Mouse (Mus musculus) intestine, postnatal 0 days (tissue): ENCODE measurements at regions not wholly inside any gene's neighbourhood (a gene's known extent, or its start where the extent isn't known, plus 50 kb on each side); places are given as distances from the start of the nearest gene placed in this dataset.
A peak's percentile ranks its signal among the peaks of the same experiment; 100 is the strongest.

Source experiments
- ATAC-seq: fragments of 200-750 bp; cut with Nextera tagmentation; 2 replicates; pipeline ENCODE4 v1.8.0; 2017; ENCODE audit warnings: mild to moderate bottlenecking, moderate TSS enrichment, moderate library complexity
- H3K27ac ChIP-seq: fragments of 300-500 bp; sonication (generic); 2 replicates; pipeline ENCODE4 v1.5.1; 2014; ENCODE audit warnings: mild to moderate bottlenecking, low read depth, low read length, moderate library complexity
- H3K27me3 ChIP-seq: fragments of 300-500 bp; sonication (generic); replicated peaks from 2 replicates; pipeline ENCODE4 v1.6.1; 2014; ENCODE audit warnings: low read length, mixed read lengths; ENCODE audit not compliant: control insufficient read depth, insufficient read depth
- H3K36me3 ChIP-seq: fragments of 300-500 bp; sonication (generic); 2 replicates; pipeline ENCODE4 v1.6.1; 2014; ENCODE audit warnings: mild to moderate bottlenecking, moderate library complexity; ENCODE audit not compliant: control insufficient read depth, insufficient read depth
- H3K4me1 ChIP-seq: fragments of 300-500 bp; sonication (generic); replicated peaks from 2 replicates; pipeline ENCODE4 v1.6.1; 2014; ENCODE audit warnings: antibody characterized with exemption, low read length, mixed read lengths; ENCODE audit not compliant: control insufficient read depth, insufficient read depth
- H3K4me2 ChIP-seq: fragments of 300-500 bp; sonication (generic); replicated peaks from 2 replicates; pipeline ENCODE4 v1.6.1; 2014; ENCODE audit warnings: low read depth, mild to moderate bottlenecking, moderate library complexity
- H3K4me3 ChIP-seq: fragments of 300-500 bp; sonication (generic); 2 replicates; pipeline ENCODE4 v1.5.1; 2014; ENCODE audit warnings: low read depth, low read length
- H3K9ac ChIP-seq: fragments of 300-500 bp; sonication (generic); 2 replicates; pipeline ENCODE4 v1.6.1; 2014; ENCODE audit warnings: mild to moderate bottlenecking, low read depth, low read length
- H3K9me3 ChIP-seq: fragments of 300-500 bp; sonication (generic); 2 replicates; pipeline ENCODE4 v1.6.1; 2016; ENCODE audit warnings: mixed run types; ENCODE audit not compliant: control insufficient read depth
- CTCF ChIP-seq: sonication (generic); IDR thresholded peaks from 2 replicates; pipeline ENCODE4 v1.5.1; 2016; ENCODE audit warnings: low read depth, mild to moderate bottlenecking, control low read depth, antibody characterized with exemption, moderate library complexity
- WGBS: fragments of 180-500 bp; shearing (Covaris S2); extraction: QIAGEN DNeasy Blood & Tissue Kit; methylation state at CpG from one replicate; pipeline ENCODE4 v1.1.7; 2014; 5-methylcytosine and 5-hydroxymethylcytosine counted together

DNA sequence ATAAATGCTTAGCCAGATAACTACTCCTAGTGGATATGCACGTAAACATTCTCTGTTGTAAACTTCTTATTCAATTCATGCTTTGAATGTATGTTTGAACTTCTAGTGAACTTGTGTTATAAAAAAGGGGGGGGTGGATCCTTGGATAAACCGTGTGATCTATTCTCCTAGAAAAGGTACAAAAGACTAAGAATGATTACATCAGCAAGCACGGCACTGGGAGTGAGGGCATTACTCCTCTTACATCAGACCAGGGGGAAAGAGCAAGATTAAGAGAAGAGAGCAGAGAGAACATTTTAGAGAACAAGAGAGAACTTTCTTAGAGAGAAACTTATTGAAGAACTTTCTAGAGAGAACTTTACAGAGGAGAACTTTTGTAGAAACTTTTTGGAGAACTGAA, 442.6 kb upstream of the Kcnab2 start:
- Histone ChIP-seq H3K27me3 (no peaks in the 10 kb centered on the region), H3K9me3 (no peaks in the 10 kb centered on the region), H3K4me3 (no peak overlapping the region), H3K36me3 (no peaks in the 10 kb centered on the region), H3K9ac (no peak overlapping the region), H3K4me2 (no peak overlapping the region), H3K27ac (no peak overlapping the region), H3K4me1 (no peaks in the 10 kb centered on the region)
- no peak for TF ChIP-seq CTCF
- ATAC-seq = no peak
- WGBS = 21% methylated on average over 3 of the region's 3 CpGs

DNA sequence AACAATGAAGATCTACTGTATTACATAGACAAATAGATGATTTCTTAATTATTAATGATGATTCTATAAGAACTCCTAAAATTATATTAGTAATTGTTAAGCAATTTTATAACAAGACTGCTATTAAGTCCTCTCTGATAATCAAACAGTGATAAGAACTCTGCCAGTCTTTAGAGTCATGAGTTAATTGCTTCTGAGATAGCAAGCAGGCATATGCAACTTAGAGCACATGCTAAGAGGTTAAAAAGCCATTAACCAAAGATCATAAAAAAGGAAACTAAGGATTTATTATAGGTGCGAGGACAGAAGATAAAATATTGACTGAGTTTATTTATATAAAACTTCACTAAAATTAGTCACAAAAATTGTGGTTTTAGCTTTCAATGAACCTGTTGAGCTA, 442.2 kb upstream of the Kcnab2 start:
- H3K9ac ChIP-seq = no peak overlapping the region
- no peak overlapping the region for H3K27ac ChIP-seq
- no peak overlapping the region for H3K4me2 ChIP-seq
- no peak overlapping the region for H3K4me3 ChIP-seq
- no peaks in the 10 kb centered on the region for H3K27me3 ChIP-seq
- H3K36me3 ChIP-seq = no peaks in the 10 kb centered on the region
- no peak for TF ChIP-seq CTCF
- no peak for ATAC-seq
- no peaks in the 10 kb centered on the region for H3K9me3 ChIP-seq
- WGBS = 20% methylated on average over 1 of the region's 1 CpGs
- no peaks in the 10 kb centered on the region for H3K4me1 ChIP-seq

DNA sequence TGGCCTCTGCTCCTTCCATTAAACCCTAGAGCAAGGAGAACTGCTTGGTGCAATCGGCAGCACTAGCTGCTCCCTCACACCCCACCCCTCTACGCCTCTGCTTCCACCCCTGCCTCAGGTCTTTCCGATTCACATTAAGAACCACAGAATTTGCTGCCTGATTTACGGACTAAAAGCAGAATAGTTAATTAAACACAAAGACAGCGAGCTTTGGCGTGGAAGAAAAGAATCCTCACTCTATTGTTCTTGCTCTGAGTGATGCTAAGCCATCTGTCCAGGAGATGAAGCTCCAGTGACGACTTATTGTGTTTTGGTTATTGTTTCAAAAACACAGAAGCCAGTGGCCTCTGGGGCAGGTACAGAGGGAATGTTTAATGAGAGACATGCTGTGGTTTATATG, 438.9 kb upstream of the Kcnab2 start:
- no peak for TF ChIP-seq CTCF
- Histone ChIP-seq H3K36me3 (no peaks in the 10 kb centered on the region), H3K27me3 (no peaks in the 10 kb centered on the region), H3K4me2 (no peak overlapping the region), H3K4me3 (no peak overlapping the region), H3K9me3 (no peaks in the 10 kb centered on the region), H3K4me1 (no peaks in the 10 kb centered on the region), H3K9ac (no peak overlapping the region), H3K27ac (no peak overlapping the region)
- no peak for ATAC-seq
- WGBS = 47% methylated on average over 7 of the region's 7 CpGs

- Histone ChIP-seq H3K9me3 (no peaks in the 10 kb centered on the region), H3K36me3 (no peaks in the 10 kb centered on the region), H3K4me2 (0 out of 2 replicates have a peak overlapping the region, but pooled peaks have one; percentile 1), H3K27ac (no peak overlapping the region), H3K4me3 (no peak overlapping the region), H3K4me1 (no peaks in the 10 kb centered on the region), H3K9ac (no peak overlapping the region), H3K27me3 (no peaks in the 10 kb centered on the region)
- no peak for ATAC-seq
- WGBS = 35% methylated on average over 10 of the region's 10 CpGs
- no peak for TF ChIP-seq CTCF
These were observed 435.8 kb upstream of the Kcnab2 start for GRCm38 (mm10) chr4:152913497-152913896.

DNA sequence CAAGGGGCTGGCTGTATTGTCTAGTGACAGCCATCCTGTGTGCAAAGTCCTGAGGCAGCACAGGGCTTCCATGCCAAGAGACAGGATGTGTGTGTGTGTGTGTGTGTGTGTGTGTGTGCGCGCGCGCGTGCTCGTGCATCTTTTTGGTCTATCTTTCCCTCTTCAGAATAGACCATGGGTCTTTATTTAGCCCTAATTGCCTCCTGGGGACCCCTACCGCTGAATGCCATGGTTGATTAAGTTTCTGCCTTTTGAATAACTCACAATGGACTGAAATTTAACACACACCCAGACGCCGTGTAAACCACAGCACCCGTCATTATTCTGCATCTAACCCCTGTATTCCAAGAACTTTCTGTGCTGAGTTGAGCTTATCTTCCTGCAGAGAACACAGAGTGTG, 435.2 kb upstream of the Kcnab2 start:
- no peak overlapping the region for H3K4me3 ChIP-seq
- H3K4me1 ChIP-seq = no peaks in the 10 kb centered on the region
- no peak overlapping the region for H3K4me2 ChIP-seq
- no peak for ATAC-seq
- H3K27ac ChIP-seq = no peak overlapping the region
- TF ChIP-seq CTCF = no peak
- H3K36me3 ChIP-seq = no peaks in the 10 kb centered on the region
- H3K27me3 ChIP-seq = no peaks in the 10 kb centered on the region
- no peak overlapping the region for H3K9ac ChIP-seq
- no peaks in the 10 kb centered on the region for H3K9me3 ChIP-seq
- 85% methylated on average over 10 of the region's 10 CpGs for WGBS

DNA sequence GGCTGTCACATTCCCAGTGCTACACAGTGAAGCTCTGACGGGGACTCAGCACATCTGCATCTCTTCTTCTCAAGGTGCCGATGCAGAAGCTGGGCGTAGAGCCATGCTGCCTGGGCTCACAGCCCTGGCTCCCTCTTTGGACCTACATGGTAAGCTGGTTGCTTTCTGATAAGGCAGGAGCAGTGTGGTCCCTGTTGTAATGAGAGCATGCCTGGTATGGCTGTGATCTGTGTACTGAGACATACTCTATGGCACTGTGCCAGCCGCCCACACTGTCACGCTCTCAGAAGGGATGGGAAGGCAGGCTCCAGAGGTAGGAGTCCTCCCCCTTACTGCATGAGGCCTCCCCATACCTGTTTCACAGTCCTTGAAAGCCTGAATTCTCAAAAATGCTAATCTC, 430.6 kb upstream of the Kcnab2 start:
- no peak overlapping the region for H3K27ac ChIP-seq
- TF ChIP-seq CTCF = no peak
- ATAC-seq = no peak
- H3K9ac ChIP-seq = no peak overlapping the region
- no peaks in the 10 kb centered on the region for H3K4me1 ChIP-seq
- H3K27me3 ChIP-seq = no peaks in the 10 kb centered on the region
- WGBS = 65% methylated on average over 5 of the region's 5 CpGs
- H3K36me3 ChIP-seq = no peaks in the 10 kb centered on the region
- no peaks in the 10 kb centered on the region for H3K9me3 ChIP-seq
- no peak overlapping the region for H3K4me2 ChIP-seq
- H3K4me3 ChIP-seq = no peak overlapping the region

DNA sequence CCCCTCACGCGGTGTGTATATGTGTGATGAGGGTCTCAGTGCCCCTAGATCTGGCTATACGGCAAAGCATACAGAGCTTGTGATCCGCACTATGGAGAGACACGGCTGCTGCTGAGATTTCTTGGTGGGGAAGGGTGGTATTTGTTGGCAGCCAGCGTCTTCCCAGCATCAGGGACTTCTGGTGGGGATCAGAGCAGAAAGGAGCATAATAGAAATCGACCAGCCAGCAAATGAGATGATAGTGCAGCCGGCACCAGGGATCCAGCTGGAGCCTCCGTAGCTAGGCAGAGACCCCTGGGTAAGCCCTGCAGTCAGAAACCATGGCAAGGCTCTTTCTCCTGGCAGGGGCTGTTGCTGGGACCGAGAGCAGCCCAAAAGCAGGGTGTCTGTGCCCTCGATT, 425.2 kb upstream of the Kcnab2 start:
- 85% methylated on average over 11 of the region's 11 CpGs for WGBS
- Histone ChIP-seq H3K27ac (no peak overlapping the region), H3K9ac (no peak overlapping the region), H3K4me2 (no peak overlapping the region), H3K27me3 (no peaks in the 10 kb centered on the region), H3K4me3 (no peak overlapping the region), H3K36me3 (no peaks in the 10 kb centered on the region), H3K4me1 (no peaks in the 10 kb centered on the region), H3K9me3 (no peaks in the 10 kb centered on the region)
- ATAC-seq = no peak
- no peak for TF ChIP-seq CTCF
